In genomic region chr4:85162468-85163312, GRCm38 (mm10) we compare ENCODE assay signal across 8 mouse cellular contexts. TPM values are rescaled to one million over a fixed set of nuclear protein-coding genes. Genes with fewer than 3 reads are reported as not detected.
DNase-seq lines count a peak whose midpoint lies in the region; ATAC-seq lines count a peak whose summit lies in the region.

No protein-coding gene starts in this region.

- peak overlapping the region; percentile 51; the same call in 1 of the 2 replicates for H3K27ac ChIP-seq in forebrain, embryonic 10.5 days
- H3K27ac ChIP-seq in intestine, embryonic 15.5 days = no peak overlapping the region
- H3K27ac ChIP-seq in midbrain, embryonic 14.5 days (replicated peaks; ENCODE audit: low read depth, low read length) = no peak overlapping the region

- no peaks in the 10 kb centered on the region for H3K36me3 ChIP-seq in forebrain, embryonic 10.5 days (replicated peaks)
- no peaks in the 10 kb centered on the region for H3K36me3 ChIP-seq in intestine, embryonic 15.5 days
- H3K36me3 ChIP-seq in midbrain, embryonic 14.5 days (ENCODE audit: control insufficient read depth, insufficient read depth, low read length) = no peaks in the 10 kb centered on the region

- intact Hi-C loops in left cerebral cortex, postnatal 14 days (cut with DNase I) = loop anchor here (2.0 to 5.0 kb wide), 3 partner anchors 228 to 655 kb away; no protein-coding TSS in a partner anchor

- peak; percentile 61 for DNase-seq in Muller cell, postnatal 12 days (ENCODE audit: inconsistent ontology term)
- peak; percentile 60 for DNase-seq in brain, embryonic 18.5 days (ENCODE audit: low read depth, low spot score)
- DNase-seq in forebrain, embryonic 10.5 days (ENCODE audit: extremely low spot score, low spot score) = peak; percentile 56
- peak; percentile 52 to 72 for DNase-seq in left cerebral cortex, postnatal 14 days (ENCODE audit: low spot score in 2 of 2)
- peak; percentile 92 for DNase-seq in midbrain, embryonic 14.5 days
- DNase-seq in telencephalon, adult 2 months (ENCODE audit: low read depth, low spot score) = peak; percentile 57
- DNase-seq in thymus, postnatal 36 days = no peak

- no peaks in the 10 kb centered on the region for H3K4me1 ChIP-seq in forebrain, embryonic 10.5 days
- H3K4me1 ChIP-seq in intestine, embryonic 15.5 days (replicated peaks) = no peaks in the 10 kb centered on the region
- H3K4me1 ChIP-seq in midbrain, embryonic 14.5 days (ENCODE audit: control insufficient read depth, insufficient read depth, low read length) = no peaks in the 10 kb centered on the region

- no peak overlapping the region for H3K9ac ChIP-seq in intestine, embryonic 15.5 days
- H3K9ac ChIP-seq in midbrain, embryonic 14.5 days (replicated peaks; ENCODE audit: low read length) = no peak overlapping the region

- peak; percentile 78 for ATAC-seq in intestine, embryonic 15.5 days
- peak; percentile 82; the same call in 1 of the 2 replicates for ATAC-seq in midbrain, embryonic 14.5 days (ENCODE audit: low FRiP score, low TSS enrichment)

- H3K27me3 ChIP-seq in forebrain, embryonic 10.5 days (ENCODE audit: poor library complexity, severe bottlenecking) = no peaks in the 10 kb centered on the region; the same call in 1 of the 2 replicates
- no peaks in the 10 kb centered on the region for H3K27me3 ChIP-seq in intestine, embryonic 15.5 days (replicated peaks)
- H3K27me3 ChIP-seq in midbrain, embryonic 14.5 days (ENCODE audit: control insufficient read depth, insufficient read depth, low read length) = no peaks in the 10 kb centered on the region

- 32% methylated on average over 27 of the region's 27 CpGs for WGBS in forebrain, embryonic 10.5 days
- WGBS in intestine, embryonic 15.5 days = 29% methylated on average over 27 of the region's 27 CpGs
- WGBS in midbrain, embryonic 14.5 days = 23% methylated on average over 27 of the region's 27 CpGs

- peak overlapping the region; percentile 41 for H3K4me2 ChIP-seq in intestine, embryonic 15.5 days (replicated peaks)
- H3K4me2 ChIP-seq in midbrain, embryonic 14.5 days (ENCODE audit: low read length) = peak overlapping the region; percentile 35

- peak overlapping the region; percentile 20; the same call in 1 of the 2 replicates for H3K4me3 ChIP-seq in forebrain, embryonic 10.5 days
- no peak overlapping the region for H3K4me3 ChIP-seq in intestine, embryonic 15.5 days (replicated peaks)
- no peak overlapping the region for H3K4me3 ChIP-seq in midbrain, embryonic 14.5 days (replicated peaks; ENCODE audit: low read depth, low read length)

- no peaks in the 10 kb centered on the region for H3K9me3 ChIP-seq in forebrain, embryonic 10.5 days
- H3K9me3 ChIP-seq in intestine, embryonic 15.5 days = no peaks in the 10 kb centered on the region
- H3K9me3 ChIP-seq in midbrain, embryonic 14.5 days (ENCODE audit: control insufficient read depth, low read length) = no peaks in the 10 kb centered on the region

RNA-seq across cellular contexts. Expression of gene Sh3gl2, which starts 42.2 kb away (rescaled TPM):
- 2.0 and 2.6 TPM in 2 replicates for polyA plus RNA-seq in forebrain, embryonic 10.5 days (2016; fragmentation: Nextera tagmentation; extraction: Ambion mirVana)
- polyA plus RNA-seq in intestine, embryonic 15.5 days (2015; fragmentation: Nextera tagmentation; extraction: Ambion mirVana) = 16.7 and 18.4 TPM in 2 replicates
- 100 to 1,000 TPM; 294 to 299 TPM for total RNA-seq in left cerebral cortex, postnatal 14 days (2021)
- polyA plus RNA-seq in midbrain, embryonic 14.5 days (2014; fragmentation: Nextera tagmentation; extraction: Ambion mirVana) = 66.1 and 76.7 TPM in 2 replicates

Comparison
In these comparisons a context has a peak if more than half of its experiments do, and no peak if none do; other contexts are left out.
1. DNase-seq: peak in Muller cell, postnatal 12 days (single experiment), brain, embryonic 18.5 days (single experiment), forebrain, embryonic 10.5 days (single experiment), left cerebral cortex, postnatal 14 days (2 of 2), midbrain, embryonic 14.5 days (single experiment) and telencephalon, adult 2 months (single experiment); none in thymus, postnatal 36 days (0 of 2).